Mouse (Mus musculus) thymus, postnatal 10 days (tissue): ENCODE measurements at regions not wholly inside any gene's neighbourhood (a gene's known extent, or its start where the extent isn't known, plus 50 kb on each side); places are given as distances from the start of the nearest gene placed in this dataset.

ENCODE experiments used
- DNase-seq, 2 experiments: peaks; one replicate each; pipeline ENCODE4 v3.0.0; 2021; ENCODE audit warnings: low spot score in 2 of 2

DNA sequence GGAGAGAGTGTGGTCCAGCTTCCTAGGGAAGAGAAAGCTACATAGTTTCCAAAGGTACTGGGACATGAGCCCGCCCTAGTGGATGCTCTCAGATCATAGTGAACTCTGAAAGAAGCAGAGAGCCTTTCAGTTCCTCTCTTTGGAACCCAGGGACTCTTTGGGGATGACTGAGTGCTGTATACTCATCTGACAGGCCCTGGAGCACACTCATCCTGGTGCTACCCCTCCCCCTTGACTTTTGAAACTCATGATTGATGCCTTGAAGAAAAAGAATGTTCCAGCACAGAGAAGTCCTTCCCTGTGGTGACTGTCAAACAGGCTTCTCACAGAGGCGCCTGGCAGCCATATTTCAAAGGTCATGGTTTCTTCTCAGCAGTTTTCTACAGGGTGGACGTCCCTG lies 254.2 kb upstream of the Eif4g2 start:
- no peak for DNase-seq

DNA sequence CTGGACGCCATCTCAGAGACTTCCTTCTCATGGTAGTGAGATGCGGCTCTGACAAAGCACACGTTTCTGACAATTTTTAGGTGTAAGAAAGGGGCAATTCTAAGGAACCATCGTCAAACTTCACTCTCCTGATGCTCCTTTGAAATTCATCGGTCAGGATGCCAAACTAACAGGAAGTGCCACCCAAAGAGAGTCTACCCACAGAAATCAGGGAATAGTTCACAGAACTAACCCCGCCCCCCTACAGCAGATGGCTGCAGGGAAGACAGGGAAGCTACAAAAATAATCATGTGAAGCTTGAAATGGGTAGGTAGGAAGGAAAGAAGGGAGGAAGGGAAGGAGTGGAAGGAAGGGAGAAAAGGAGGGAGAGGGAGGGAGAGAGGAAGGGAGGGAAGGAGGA lies 240.1 kb upstream of the Eif4g2 start:
- no peak for DNase-seq

- DNase-seq: no peak
Measured at GRCm38 (mm10) chr7:111319917-111320316, 237.1 kb upstream of the Eif4g2 start.

- DNase-seq: no peak
Measured at GRCm38 (mm10) chr7:111316479-111316990, 233.7 kb upstream of the Eif4g2 start.

DNA sequence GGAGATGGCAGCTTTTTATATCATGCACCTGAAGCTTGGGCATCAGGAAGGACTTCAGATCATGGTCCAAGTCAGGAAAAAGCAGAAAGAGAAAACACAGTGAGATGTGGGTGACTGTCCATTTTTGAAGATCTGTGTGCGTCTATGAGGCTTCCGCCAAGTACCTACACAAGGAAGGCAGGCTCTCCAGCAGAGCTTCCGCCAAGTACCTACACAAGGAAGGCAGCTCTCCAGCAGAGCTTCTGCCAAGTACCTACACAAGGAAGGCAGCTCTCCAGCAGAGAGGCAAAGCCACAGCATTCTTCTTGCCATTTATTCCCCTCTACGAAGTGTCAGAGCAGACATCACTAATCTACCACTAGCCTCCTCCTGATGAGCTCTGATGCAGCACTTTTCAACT lies 231.1 kb upstream of the Eif4g2 start:
- DNase-seq: no peak

GRCm38 (mm10) chr7:111305196-111305595 lies 222.4 kb upstream of the Eif4g2 start:
- peak in 1 of 2 experiments; percentile 5 for DNase-seq

DNA sequence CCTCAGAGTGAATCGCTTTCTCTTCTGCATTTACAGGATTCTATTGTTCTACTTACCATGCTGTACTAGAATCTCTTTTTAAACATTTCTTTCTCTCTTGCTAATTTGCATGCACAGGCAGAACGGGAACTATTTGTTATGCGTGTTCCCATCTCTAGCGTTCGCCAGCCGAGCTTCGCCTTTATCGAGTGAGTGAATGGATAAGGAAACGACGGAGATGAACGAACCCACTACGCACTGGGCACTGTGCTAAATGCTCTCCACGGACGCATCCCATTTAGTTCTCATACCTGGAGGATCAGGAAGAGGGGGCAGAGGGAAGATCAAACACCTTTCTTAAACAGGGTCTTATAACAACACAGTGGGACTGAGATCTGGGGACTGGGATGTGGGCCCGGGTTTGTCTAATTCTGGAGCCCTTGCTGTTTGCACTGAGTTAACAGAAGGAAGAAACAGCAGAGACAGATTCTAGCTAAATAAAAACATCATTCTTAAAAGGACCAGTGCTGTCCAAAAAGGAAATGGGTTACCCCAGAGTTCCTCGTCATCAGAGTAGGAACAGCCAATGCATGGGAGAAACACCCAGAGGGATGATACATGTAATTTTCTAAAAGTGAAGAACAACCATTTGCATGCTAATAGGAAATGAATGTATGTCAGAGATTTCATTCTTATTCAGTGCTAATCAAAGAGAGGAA lies 219.1 kb upstream of the Eif4g2 start:
- DNase-seq: no peak

GRCm38 (mm10) chr7:111297174-111297902 lies 214.5 kb upstream of the Eif4g2 start:
- DNase-seq: no peak

DNA sequence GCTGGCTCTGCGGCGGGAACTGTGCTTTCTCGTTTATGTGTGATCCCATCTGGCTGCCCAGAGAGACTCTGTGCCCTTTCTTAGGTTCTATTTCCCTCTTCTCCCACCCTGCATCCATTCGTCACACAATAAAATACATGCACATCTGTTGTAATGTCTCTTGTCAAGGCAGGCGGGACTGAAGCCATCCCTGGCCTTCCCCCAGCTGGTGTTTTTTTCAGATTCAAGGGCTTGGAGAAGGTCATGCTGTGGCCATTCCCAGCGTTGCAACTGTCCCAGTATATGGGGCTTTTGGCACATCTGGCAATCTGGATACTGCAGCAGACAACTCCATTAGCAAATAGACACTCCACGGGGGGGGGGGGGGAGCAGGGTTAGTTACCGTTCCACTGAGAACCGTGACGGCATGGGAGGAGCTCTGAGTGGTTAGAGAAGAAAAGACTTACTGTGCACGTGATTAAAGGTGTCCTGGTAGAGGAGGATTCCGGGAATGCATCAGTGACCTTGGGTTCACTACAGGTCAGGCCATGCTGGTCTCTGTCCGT lies 200.7 kb upstream of the Eif4g2 start:
- DNase-seq: no peak

DNA sequence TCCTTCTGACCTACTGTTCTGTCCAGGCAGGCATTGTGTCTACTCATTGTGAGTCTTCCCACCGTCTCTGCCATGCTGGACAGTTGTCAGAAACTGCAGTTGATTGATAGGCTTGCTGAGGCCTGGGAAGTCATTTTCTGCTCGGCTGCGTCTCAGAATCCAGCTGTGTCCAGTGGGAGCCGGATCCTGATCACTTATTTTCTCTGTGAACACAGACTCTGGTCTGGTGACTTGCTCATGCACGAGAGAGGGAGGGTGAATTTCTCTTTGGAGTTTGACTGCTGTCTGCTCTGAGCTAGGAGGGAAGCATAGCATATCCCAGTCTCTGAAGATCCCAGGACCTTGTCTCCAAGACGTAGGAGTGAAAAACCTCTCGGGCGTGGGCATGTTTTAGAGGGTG lies 199.5 kb upstream of the Eif4g2 start:
- DNase-seq: no peak

GRCm38 (mm10) chr7:111277703-111278102 lies 194.9 kb upstream of the Eif4g2 start:
- no peak for DNase-seq

- no peak for DNase-seq
Measured at GRCm38 (mm10) chr7:111273839-111274238, 191.0 kb upstream of the Eif4g2 start.

DNA sequence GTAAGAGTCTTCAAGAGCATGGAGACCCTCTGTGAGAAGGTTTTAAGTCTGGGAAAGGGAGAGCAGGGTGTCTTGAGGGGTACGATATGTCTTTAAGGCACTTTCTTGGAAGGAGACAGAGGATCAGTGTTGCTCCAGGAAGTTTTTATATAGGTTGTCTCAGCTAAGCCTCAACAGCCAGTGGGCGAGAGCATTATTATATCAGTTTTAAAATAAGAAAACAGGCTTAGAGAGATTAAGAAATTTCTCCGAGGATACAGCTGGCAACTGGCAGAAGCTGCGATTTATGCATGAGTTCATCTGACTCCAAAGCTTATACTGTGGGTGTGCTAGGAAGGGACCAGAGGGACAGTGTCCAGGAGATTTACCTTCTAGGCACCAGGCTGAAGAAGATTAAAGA lies 188.0 kb upstream of the Eif4g2 start:
- no peak for DNase-seq

- no peak for DNase-seq
Measured at GRCm38 (mm10) chr7:111268197-111268596, 185.4 kb upstream of the Eif4g2 start.

DNA sequence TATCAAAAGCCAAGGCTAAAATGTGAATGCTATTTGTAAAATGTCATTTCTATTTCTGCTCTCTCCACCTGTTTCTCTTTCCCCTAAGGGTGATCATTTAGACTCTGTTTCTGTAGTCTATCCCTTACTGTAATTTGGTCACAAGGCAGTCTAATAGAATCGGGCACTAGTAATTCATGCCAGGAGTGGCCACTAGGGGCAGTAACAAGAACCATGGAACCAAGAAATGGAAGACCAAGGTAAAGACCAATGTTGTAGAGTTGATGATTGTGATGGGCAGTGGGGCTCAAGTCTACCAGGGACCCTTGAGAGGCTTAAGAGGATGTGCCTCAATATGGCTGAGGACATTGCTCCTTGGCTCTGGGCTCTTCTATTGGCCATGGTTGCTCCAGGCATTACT lies 180.5 kb upstream of the Eif4g2 start:
- no peak for DNase-seq

DNA sequence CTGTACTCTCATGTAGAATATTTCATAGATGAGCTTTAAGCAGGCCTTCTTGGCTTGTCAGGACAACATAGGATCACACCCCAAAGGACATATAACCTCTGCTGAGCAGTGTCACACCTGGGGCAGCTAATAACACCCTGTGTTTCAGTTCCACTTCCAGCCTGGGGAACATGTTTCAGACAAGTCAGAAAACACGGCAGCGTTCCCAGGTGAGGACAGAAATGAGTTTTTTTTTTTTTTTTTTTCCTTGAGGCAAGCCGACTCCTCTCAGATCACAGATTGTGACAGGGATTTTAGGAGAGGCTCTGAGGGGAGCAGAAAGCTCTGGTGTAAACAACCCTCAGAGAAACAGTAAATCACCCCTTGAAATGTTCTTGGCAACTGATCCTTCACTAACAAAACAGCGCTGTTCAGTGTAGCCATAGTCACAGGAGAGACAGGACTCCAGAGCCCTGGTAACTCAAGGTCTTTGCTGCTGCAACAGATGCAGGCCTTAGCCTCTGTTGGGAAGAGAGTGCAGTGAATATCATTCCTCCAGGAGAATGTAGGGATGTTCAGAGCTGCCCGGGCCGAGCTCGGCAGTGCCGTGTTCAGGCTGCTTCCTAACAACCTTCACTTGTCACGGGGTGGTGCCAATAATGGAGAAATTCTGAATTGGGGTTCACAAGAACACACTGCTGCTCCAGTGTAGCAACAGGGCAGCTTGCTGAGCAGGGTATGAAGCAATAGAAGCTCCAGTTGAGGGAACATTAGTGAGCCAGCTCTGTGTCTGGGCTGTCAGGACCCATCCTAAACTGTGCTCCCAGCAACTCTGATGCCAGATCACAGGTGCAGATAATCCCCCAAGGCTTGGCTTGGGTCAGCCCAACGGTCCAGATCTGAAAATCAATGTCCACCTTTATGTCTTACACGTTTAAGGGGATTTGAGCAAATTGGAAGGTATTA lies 177.1 kb upstream of the Eif4g2 start:
- no peak for DNase-seq

DNA sequence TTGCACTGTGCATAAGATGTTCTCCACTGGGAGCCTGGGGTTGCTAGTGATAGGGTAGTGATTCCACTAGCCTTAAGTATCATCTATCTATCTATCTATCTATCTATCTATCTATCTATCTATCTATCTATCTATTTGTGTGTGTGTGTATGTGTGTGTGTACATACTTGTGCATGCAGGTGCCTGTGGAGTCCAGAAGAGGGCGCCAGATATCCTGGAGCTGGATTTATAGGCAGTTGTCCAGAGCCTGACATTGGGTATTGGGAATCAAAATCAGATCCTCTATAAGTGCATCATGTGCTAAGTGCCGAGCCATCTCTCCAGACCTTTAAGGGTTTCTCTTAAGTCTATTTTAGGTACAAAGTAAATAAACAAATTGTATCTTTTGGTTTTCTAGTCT lies 175.0 kb upstream of the Eif4g2 start:
- DNase-seq: no peak

DNA sequence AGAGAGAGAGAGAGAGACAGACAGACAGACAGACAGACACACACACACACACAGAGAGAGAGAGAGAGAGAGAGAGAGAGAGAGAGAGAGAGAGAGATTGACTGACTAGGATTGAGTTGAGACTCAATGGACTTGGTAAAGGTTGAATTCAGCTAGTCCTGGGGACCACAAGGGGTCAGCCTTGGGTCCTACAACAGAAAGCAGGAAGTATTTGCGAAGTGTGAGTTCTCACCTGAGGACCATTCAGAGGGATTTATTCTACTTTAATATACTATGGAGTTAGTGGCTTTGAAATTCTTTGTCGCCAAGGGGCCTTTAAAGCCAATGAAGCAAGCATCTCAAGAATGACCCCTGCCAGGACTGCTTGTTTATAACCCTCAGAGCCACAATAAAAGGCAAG lies 173.4 kb upstream of the Eif4g2 start:
- no peak for DNase-seq

DNA sequence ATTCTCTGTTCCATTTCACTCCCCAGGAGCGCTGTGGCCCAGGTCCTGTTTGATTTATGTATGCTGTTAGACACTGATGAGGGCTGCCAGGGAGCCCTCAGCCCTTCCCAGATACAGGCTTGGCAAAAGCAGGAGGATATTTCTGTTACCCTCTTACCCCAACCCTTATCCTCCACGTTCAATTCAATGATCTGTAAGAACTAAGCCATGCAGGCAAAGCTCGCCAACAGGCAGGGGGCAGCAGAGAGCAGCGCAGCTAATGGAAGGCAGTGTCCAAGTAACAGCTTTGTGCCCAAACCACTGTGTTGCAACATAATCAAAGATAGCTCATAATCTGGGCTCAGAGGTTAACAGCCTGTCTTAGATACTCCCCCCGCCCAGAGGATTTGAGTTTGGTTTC lies 166.8 kb upstream of the Eif4g2 start:
- DNase-seq: peak; percentile 12 to 64

GRCm38 (mm10) chr7:111245488-111245887 lies 162.7 kb upstream of the Eif4g2 start:
- no peak for DNase-seq

- no peak for DNase-seq
Measured at GRCm38 (mm10) chr7:111245067-111245466, 162.2 kb upstream of the Eif4g2 start.

DNA sequence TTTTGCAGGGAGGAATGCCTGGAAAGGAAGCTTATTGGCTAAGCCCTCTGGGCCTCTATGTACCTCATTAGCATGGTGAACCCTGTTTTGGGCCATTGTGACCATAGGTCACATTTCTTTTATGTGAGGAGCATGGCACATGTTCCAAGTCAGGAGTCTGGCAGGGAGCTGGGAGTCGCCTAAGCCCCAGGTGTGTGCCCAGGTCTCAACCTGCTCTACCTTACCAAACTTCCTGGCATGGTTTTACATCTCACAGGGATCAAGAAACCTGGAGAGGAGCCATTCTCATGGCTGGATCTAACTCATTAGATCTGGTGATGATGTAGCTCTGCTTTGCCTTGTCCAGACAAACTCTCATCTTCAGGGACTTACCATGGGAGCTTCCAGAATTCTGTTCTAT lies 161.0 kb upstream of the Eif4g2 start:
- no peak for DNase-seq
